Mouse (Mus musculus) heart, embryonic 14.5 days (tissue): ENCODE results near the gene R3hdm4. TPM values are rescaled to one million over a fixed set of nuclear protein-coding genes. Genes with fewer than 3 reads are reported as not detected.
A peak's percentile ranks its signal among the peaks of the same experiment; 100 is the strongest.
"Not testable (repeated sequence)": the region's sequence is repeated elsewhere in the genome, so short reads cannot be mapped to it uniquely, and the experiment has no call there.

Experiments
- ATAC-seq: fragments of 200-750 bp; cut with Nextera tagmentation; 2 replicates; pipeline ENCODE4 v1.8.0; 2017; ENCODE audit warnings: low read depth, moderate TSS enrichment; ENCODE audit not compliant: insufficient number of reproducible peaks, insufficient read depth, low FRiP score
- H3K27ac ChIP-seq, 2 experiments: fragments of 200-500 bp in 1 of 2; fragments of 300-500 bp in 1 of 2; sonication (generic) in 1 of 2; replicated peaks in 1 of 2; 2 replicates each; pipeline ENCODE4 v1.5.1; 2012 to 2014; ENCODE audit warnings: low read depth in 2 of 2, low read length in 2 of 2, control low read depth in 1 of 2, mild to moderate bottlenecking in 1 of 2, mixed read lengths in 1 of 2; ENCODE audit not compliant: control insufficient read depth in 1 of 2, insufficient read depth in 1 of 2
- H3K27me3 ChIP-seq: fragments of 300-500 bp; sonication (generic); 2 replicates; pipeline ENCODE4 v1.6.1; 2014; ENCODE audit warnings: mild to moderate bottlenecking, low read length, control low read depth; ENCODE audit not compliant: control insufficient read depth, insufficient read depth
- H3K36me3 ChIP-seq: fragments of 300-500 bp; sonication (generic); 2 replicates; pipeline ENCODE4 v1.6.1; 2014; ENCODE audit warnings: mild to moderate bottlenecking, control low read depth, low read length, mixed read lengths; ENCODE audit not compliant: control insufficient read depth, insufficient read depth
- H3K4me1 ChIP-seq, 2 experiments: fragments of 200-500 bp in 1 of 2; fragments of 300-500 bp in 1 of 2; sonication (generic) in 1 of 2; 2 replicates each; pipeline ENCODE4 v1.6.1; 2012 to 2014; ENCODE audit warnings: low read length in 2 of 2, control low read depth in 1 of 2, mixed read lengths in 1 of 2; ENCODE audit not compliant: control insufficient read depth in 2 of 2, insufficient read depth in 2 of 2
- H3K4me2 ChIP-seq: fragments of 300-500 bp; sonication (generic); 2 replicates; pipeline ENCODE4 v1.6.1; 2014; ENCODE audit warnings: mild to moderate bottlenecking, low read length
- H3K4me3 ChIP-seq, 2 experiments: fragments of 200-500 bp in 1 of 2; fragments of 300-500 bp in 1 of 2; sonication (generic) in 1 of 2; 2 replicates each; pipeline ENCODE4 v1.5.1; 2012 to 2014; ENCODE audit warnings: low read length in 2 of 2, mild to moderate bottlenecking in 2 of 2, control low read depth in 1 of 2, low read depth in 1 of 2, moderate library complexity in 1 of 2; ENCODE audit not compliant: control insufficient read depth in 1 of 2, insufficient read depth in 1 of 2
- H3K9ac ChIP-seq: fragments of 300-500 bp; sonication (generic); 2 replicates; pipeline ENCODE4 v1.6.1; 2014; ENCODE audit warnings: mild to moderate bottlenecking, low read length
- H3K9me3 ChIP-seq: fragments of 300-500 bp; sonication (generic); 2 replicates; pipeline ENCODE4 v1.6.1; 2016; ENCODE audit warnings: low read length, control low read depth; ENCODE audit not compliant: control insufficient read depth
- WGBS: fragments of 180-500 bp; shearing (Covaris S2); extraction: QIAGEN DNeasy Blood & Tissue Kit; methylation state at CpG from one replicate; pipeline ENCODE4 v1.1.7; 2014; 5-methylcytosine and 5-hydroxymethylcytosine counted together
- polyA plus RNA-seq: library from polyadenylated mRNA; unstranded; fragments of >200 nt; fragmentation: Nextera tagmentation; extraction: Ambion mirVana; gene quantifications from 2 replicates; pipeline ENCODE4 v1.2.1, GENCODE M21; 2014

The R3hdm4 gene
- polyA plus RNA-seq, 1 experiment from 2014 or later, result 96.7 TPM

DNA sequence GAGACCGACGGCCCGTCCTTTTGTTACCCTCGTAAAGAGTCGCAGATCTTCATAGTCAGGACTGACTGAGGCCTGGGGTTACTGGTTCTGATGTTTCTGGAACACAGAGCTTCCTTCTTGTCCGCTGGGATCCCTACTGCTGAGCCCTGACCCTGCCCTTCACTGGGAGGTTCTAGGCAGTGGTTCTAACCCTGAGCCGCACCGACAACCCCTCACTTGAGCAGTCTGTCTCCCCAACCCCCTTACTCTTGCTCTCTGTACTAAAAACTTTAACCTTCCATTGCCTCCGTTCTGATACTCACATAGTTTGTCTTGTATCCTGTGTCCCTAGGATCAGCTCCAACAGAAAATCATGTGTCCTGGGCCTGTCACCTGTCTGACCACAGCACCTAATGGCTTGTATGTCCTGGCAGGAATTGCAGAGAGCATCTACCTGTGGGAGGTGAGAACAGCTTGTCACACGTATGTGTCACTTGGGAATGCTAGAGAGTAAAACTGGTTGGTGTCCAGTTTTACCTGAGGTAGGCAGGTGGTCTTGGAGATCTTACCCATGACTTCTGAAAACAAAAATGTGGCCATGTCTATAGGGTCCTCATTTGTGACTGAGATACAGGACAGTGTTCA is 39.8 kb upstream of the R3hdm4 start:
- WGBS, result 15% methylated on average over 10 of the region's 10 CpGs
- H3K27ac ChIP-seq, result no peak overlapping the region; a peak in 1 of 4 replicates
- peak overlapping the region; percentile 86 for H3K9ac ChIP-seq
- peak overlapping the region; percentile 89 to 92 for H3K4me3 ChIP-seq
- H3K4me1 ChIP-seq, result peaks cover 3 to 8% of the 10 kb centered on the region in 2 experiments
- H3K9me3 ChIP-seq, result no peaks in the 10 kb centered on the region
- peak overlapping the region; percentile 90 for H3K4me2 ChIP-seq
- peaks cover 48% of the 10 kb centered on the region for H3K36me3 ChIP-seq
- ATAC-seq, result no peak
- no peaks in the 10 kb centered on the region for H3K27me3 ChIP-seq

GRCm38 (mm10) chr10:79959847-79960601 is 39.0 kb upstream of the R3hdm4 start, which contains the start of gene Wdr18:
TSS of gene Wdr18 (plus strand) at chr10:79960152.
- Histone ChIP-seq H3K4me3 (peak within 1 kb of the TSS; percentile 89 to 92), H3K4me2 (peak within 1 kb of the TSS; percentile 90), H3K9ac (peak within 1 kb of the TSS; percentile 86), H3K27ac (peak within 1 kb of the TSS; percentile 28 to 53; a peak in 3 of 4 replicates), H3K36me3 (peaks cover 41% of the 10 kb centered on the region), H3K27me3 (no peaks in the 10 kb centered on the region), H3K4me1 (peaks cover 3 to 8% of the 10 kb centered on the region in 2 experiments), H3K9me3 (no peaks in the 10 kb centered on the region)
- under 1% methylated on average over 61 of the region's 61 CpGs for WGBS
- peak; percentile 89 for ATAC-seq

DNA sequence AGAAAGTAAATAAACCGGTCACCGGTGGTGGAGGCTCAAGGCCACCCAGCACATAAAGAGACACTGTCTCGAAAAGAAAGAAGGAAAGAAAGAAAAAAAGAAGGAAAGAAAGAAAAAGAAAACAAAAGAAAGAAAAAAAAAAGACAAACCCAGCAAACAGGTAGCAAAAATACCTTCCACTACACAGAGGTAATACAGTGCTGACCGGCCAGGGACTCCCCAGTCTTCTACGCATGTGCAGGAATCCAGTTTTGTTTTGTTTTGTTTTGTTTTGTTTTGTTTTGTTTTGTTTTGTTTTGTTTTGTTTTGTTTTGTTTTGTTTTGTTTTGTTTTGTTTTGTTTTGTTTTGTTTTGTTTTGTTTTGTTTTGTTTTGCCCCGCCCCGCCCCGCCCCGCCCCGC is 38.4 kb upstream of the R3hdm4 start:
- H3K4me2 ChIP-seq, ATAC-seq, H3K4me1 ChIP-seq, H3K9me3 ChIP-seq, H3K27me3 ChIP-seq, H3K27ac ChIP-seq, H3K9ac ChIP-seq: not testable (repeated sequence)
- H3K4me3 ChIP-seq, result peak overlapping the region in 1 of 2 experiments; percentile 89; a peak in 1 of 4 replicates
- 35% methylated on average over 10 of the region's 10 CpGs for WGBS
- H3K36me3 ChIP-seq, result peaks cover 35% of the 10 kb centered on the region

- H3K36me3 ChIP-seq, result peaks cover 29% of the 10 kb centered on the region
- no peaks in the 10 kb centered on the region for H3K9me3 ChIP-seq
- H3K4me1 ChIP-seq, result peaks cover 3 to 8% of the 10 kb centered on the region in 2 experiments
- WGBS, result 20% methylated on average over 21 of the region's 21 CpGs
- H3K27me3 ChIP-seq, result no peaks in the 10 kb centered on the region
- no peak overlapping the region for H3K9ac ChIP-seq
- H3K4me3 ChIP-seq, result no peak overlapping the region
- 0 out of 2 replicates have a peak, but pooled peaks have one; percentile 6 for ATAC-seq
- no peak overlapping the region for H3K27ac ChIP-seq
- peak overlapping the region; percentile 27 for H3K4me2 ChIP-seq
Observed at GRCm38 (mm10) chr10:79958140-79958816, 37.3 kb upstream of the R3hdm4 start.

- Histone ChIP-seq H3K9ac (no peak overlapping the region), H3K4me3 (no peak overlapping the region), H3K27me3 (no peaks in the 10 kb centered on the region), H3K4me2 (no peak overlapping the region), H3K27ac (no peak overlapping the region), H3K36me3 (peaks cover 23% of the 10 kb centered on the region), H3K9me3 (no peaks in the 10 kb centered on the region), H3K4me1 (peaks cover 3 to 8% of the 10 kb centered on the region in 2 experiments)
- ATAC-seq, result no peak
- 46% methylated on average over 4 of the region's 4 CpGs for WGBS
Observed at GRCm38 (mm10) chr10:79956643-79957154, 35.7 kb upstream of the R3hdm4 start.

GRCm38 (mm10) chr10:79955691-79956090 is 34.7 kb upstream of the R3hdm4 start:
- no peak for ATAC-seq
- no peak overlapping the region for H3K9ac ChIP-seq

DNA sequence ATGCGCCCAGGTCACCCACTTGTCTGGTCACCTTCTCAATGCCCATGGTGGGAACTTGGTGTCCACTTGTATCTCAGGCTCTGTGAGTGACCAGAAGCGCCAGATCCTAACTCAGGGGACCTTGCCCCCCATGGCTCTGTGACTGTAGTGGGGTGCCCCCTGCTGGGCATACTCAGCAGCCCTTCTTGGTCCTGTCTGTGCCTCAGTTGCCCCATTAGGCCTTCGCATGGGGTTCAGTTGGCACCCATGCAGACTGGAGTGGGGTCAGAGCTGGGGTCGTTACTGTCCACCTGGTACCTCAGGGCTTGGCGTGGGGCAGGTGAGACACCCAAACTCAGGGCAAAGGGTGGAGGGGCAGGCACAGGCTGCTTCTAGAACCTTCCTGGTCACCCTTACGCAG is 32.9 kb upstream of the R3hdm4 start:
- ATAC-seq, result no peak
- WGBS, result 83% methylated on average over 6 of the region's 6 CpGs

More at GRCm38 (mm10) chr10:79955691-79956090, 34.7 kb upstream of the R3hdm4 start:
- peaks cover 25% of the 10 kb centered on the region for H3K36me3 ChIP-seq
- no peak overlapping the region for H3K4me3 ChIP-seq
- H3K27ac ChIP-seq, result no peak overlapping the region
- WGBS, result 68% methylated on average over 9 of the region's 9 CpGs
- no peak overlapping the region for H3K4me2 ChIP-seq
- no peaks in the 10 kb centered on the region for H3K9me3 ChIP-seq
- H3K4me1 ChIP-seq, result peaks cover 2% of the 10 kb centered on the region in 2 experiments
- H3K27me3 ChIP-seq, result no peaks in the 10 kb centered on the region

More for the DNA sequence above, 32.9 kb upstream of the R3hdm4 start:
- Histone ChIP-seq H3K9ac (no peak overlapping the region), H3K4me1 (no peaks in the 10 kb centered on the region), H3K4me3 (no peak overlapping the region), H3K9me3 (no peaks in the 10 kb centered on the region), H3K4me2 (no peak overlapping the region), H3K27ac (no peak overlapping the region), H3K36me3 (peaks cover 43% of the 10 kb centered on the region), H3K27me3 (no peaks in the 10 kb centered on the region)
